Mouse (Mus musculus): ENCODE results near the gene Itih3. TPM values are rescaled to one million over a fixed set of nuclear protein-coding genes. Genes with fewer than 3 reads are reported as not detected.
A peak's percentile ranks its signal among the peaks of the same experiment; 100 is the strongest.

The Itih3 gene
- total RNA-seq, 2 experiments from 2014 or later: 8.1 to 12.0 TPM

- intact Hi-C loops (cut with DNase I): no loop called here
- DNase-seq (ENCODE audit: low spot score in 2 of 2): no peak
Measured at GRCm38 (mm10) chr14:30906001-30906400, 17.6 kb downstream of the Itih3 start.

- DNase-seq (ENCODE audit: low spot score in 2 of 2): no peak
- intact Hi-C loops (cut with DNase I): no loop called here
Measured at GRCm38 (mm10) chr14:30904307-30904706, 19.3 kb downstream of the Itih3 start.

GRCm38 (mm10) chr14:30903036-30903435 lies 20.5 kb downstream of the Itih3 start:
- intact Hi-C loops (cut with DNase I): no loop called here

GRCm38 (mm10) chr14:30902628-30903027 lies 20.9 kb downstream of the Itih3 start:
- intact Hi-C loops (cut with DNase I): no loop called here
- DNase-seq (ENCODE audit: low spot score in 2 of 2): no peak

More at GRCm38 (mm10) chr14:30903036-30903435, 20.5 kb downstream of the Itih3 start:
- DNase-seq (ENCODE audit: low spot score in 2 of 2): no peak

- DNase-seq (ENCODE audit: low spot score in 2 of 2): no peak
- intact Hi-C loops (cut with DNase I): no loop called here
Measured at GRCm38 (mm10) chr14:30899972-30900371, 23.6 kb downstream of the Itih3 start.

GRCm38 (mm10) chr14:30888271-30888732 lies 35.3 kb downstream of the Itih3 start:
- intact Hi-C loops (cut with DNase I): no loop called here
- no peak for DNase-seq (ENCODE audit: low spot score in 2 of 2)

GRCm38 (mm10) chr14:30886204-30886603 lies 37.4 kb downstream of the Itih3 start, which contains the start of gene Itih4:
TSS of gene Itih4 (plus strand) at chr14:30886476.
- intact Hi-C loops (cut with DNase I): no loop called here
- DNase-seq (ENCODE audit: low spot score in 2 of 2): no peak

GRCm38 (mm10) chr14:30885298-30885697 lies 38.3 kb downstream of the Itih3 start:
- intact Hi-C loops (cut with DNase I): no loop called here
- DNase-seq (ENCODE audit: low spot score in 2 of 2): no peak

- no peak for DNase-seq (ENCODE audit: low spot score in 2 of 2)
- intact Hi-C loops (cut with DNase I): loop anchor here (5.0 kb wide), 1 partner anchor 61 kb away; the partner anchor contains the start of gene Itih1
Measured at GRCm38 (mm10) chr14:30881718-30882108, 41.8 kb downstream of the Itih3 start.

- intact Hi-C loops (cut with DNase I): loop anchor here (5.0 kb wide), 1 partner anchor 61 kb away; the partner anchor contains the start of gene Itih1
- DNase-seq (ENCODE audit: low spot score in 2 of 2): peak; percentile 62 to 78
Measured at GRCm38 (mm10) chr14:30880811-30881717, 42.5 kb downstream of the Itih3 start.

- no peak for DNase-seq (ENCODE audit: low spot score in 2 of 2)
- intact Hi-C loops (cut with DNase I): loop anchor here (5.0 kb wide), 1 partner anchor 62 kb away; the partner anchor contains the start of gene Itih1
Measured at GRCm38 (mm10) chr14:30880251-30880650, 43.3 kb downstream of the Itih3 start.

GRCm38 (mm10) chr14:30879794-30880193 lies 43.8 kb downstream of the Itih3 start:
- DNase-seq (ENCODE audit: low spot score in 2 of 2): no peak
- intact Hi-C loops (cut with DNase I): loop anchor here (5.0 kb wide), 1 partner anchor 63 kb away; the partner anchor contains the start of gene Itih1

- intact Hi-C loops (cut with DNase I): no loop called here
- peak; percentile 35 to 58 for DNase-seq (ENCODE audit: low spot score in 2 of 2)
Measured at GRCm38 (mm10) chr14:30878958-30879571, 44.5 kb downstream of the Itih3 start, which contains the start of gene Mustn1. TSS of gene Mustn1 (plus strand) at chr14:30879200.

- intact Hi-C loops (cut with DNase I): no loop called here
- DNase-seq (ENCODE audit: low spot score in 2 of 2): no peak
Measured at GRCm38 (mm10) chr14:30877827-30878226, 45.7 kb downstream of the Itih3 start.

- DNase-seq (ENCODE audit: low spot score in 2 of 2): no peak
- intact Hi-C loops (cut with DNase I): no loop called here
Measured at GRCm38 (mm10) chr14:30876451-30876850, 47.1 kb downstream of the Itih3 start.

GRCm38 (mm10) chr14:30875955-30876354 lies 47.6 kb downstream of the Itih3 start:
- no peak for DNase-seq (ENCODE audit: low spot score in 2 of 2)
- intact Hi-C loops (cut with DNase I): no loop called here

GRCm38 (mm10) chr14:30875130-30875865 lies 48.3 kb downstream of the Itih3 start:
- DNase-seq (ENCODE audit: low spot score in 2 of 2): no peak
- intact Hi-C loops (cut with DNase I): no loop called here

- DNase-seq (ENCODE audit: low spot score in 2 of 2): no peak
- intact Hi-C loops (cut with DNase I): no loop called here
Measured at GRCm38 (mm10) chr14:30874095-30874700, 49.4 kb downstream of the Itih3 start.
